Mouse (Mus musculus) spleen, adult 2 months (tissue): ENCODE results near the gene Il11.

Experiments used
- CTCF ChIP-seq: fragments of 200-500 bp; IDR thresholded peaks from 2 replicates; pipeline ENCODE4 v1.5.1; 2011; ENCODE audit warnings: mild to moderate bottlenecking, inconsistent platforms; ENCODE audit not compliant: insufficient read depth, insufficient read length, insufficient replicate concordance; ENCODE audit errors: extremely low read depth
- POLR2A ChIP-seq: fragments of 200-500 bp; IDR thresholded peaks from 2 replicates; pipeline ENCODE4 v1.6.1; 2011; ENCODE audit warnings: low read depth, low read length, inconsistent platforms

DNA sequence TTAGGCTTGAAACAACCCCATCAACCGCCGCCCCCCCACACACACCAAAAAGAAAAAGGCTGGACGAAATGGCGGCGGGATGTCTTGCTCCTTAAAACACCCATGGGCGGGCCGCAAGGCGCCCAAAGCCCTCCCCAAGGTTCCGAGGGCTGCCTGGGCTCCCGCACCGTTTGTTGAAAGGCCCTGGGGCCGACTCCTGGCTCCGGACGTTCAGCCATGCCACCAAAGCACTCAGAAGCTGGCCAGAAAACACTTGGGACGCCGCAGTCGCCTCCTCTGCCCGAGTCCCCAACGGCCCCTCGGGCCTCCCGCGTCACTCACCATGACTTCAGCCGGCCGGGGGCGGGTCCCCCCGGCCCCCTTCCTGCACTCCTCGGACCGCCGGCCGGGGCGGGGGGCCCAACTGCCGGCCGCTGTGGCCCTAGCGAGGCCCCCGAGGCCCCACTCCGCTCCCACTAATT is 29.2 kb upstream of the Il11 start:
- TF ChIP-seq CTCF, result no peak
- no peak for TF ChIP-seq POLR2A
